Mouse (Mus musculus): ENCODE results near the gene Slc50a1.

The Slc50a1 gene

GRCm38 (mm10) chr3:89230561-89230960 lies 39.8 kb downstream of the Slc50a1 start:
- DNase-seq (ENCODE audit: low spot score) = no peak

- DNase-seq (ENCODE audit: low spot score) = no peak
These were observed 41.1 kb downstream of the Slc50a1 start for GRCm38 (mm10) chr3:89229276-89229675.

- DNase-seq (ENCODE audit: low spot score) = no peak
These were observed 41.5 kb downstream of the Slc50a1 start, which contains the start of gene Muc1 for GRCm38 (mm10) chr3:89228836-89229235. Gene Muc1 (plus strand): TSS chr3:89229057.

- DNase-seq (ENCODE audit: low spot score) = peak; percentile 71
These were observed 42.2 kb downstream of the Slc50a1 start for GRCm38 (mm10) chr3:89228180-89228549.

- no peak for DNase-seq (ENCODE audit: low spot score)
These were observed 42.8 kb downstream of the Slc50a1 start for GRCm38 (mm10) chr3:89227307-89228179.

GRCm38 (mm10) chr3:89226900-89227299 lies 43.5 kb downstream of the Slc50a1 start, which contains the start of gene Mtx1:
Gene Mtx1 (minus strand): TSS chr3:89227088.
- no peak for DNase-seq (ENCODE audit: low spot score)

GRCm38 (mm10) chr3:89226361-89226760 lies 44.0 kb downstream of the Slc50a1 start:
- no peak for DNase-seq (ENCODE audit: low spot score)

GRCm38 (mm10) chr3:89225918-89226317 lies 44.5 kb downstream of the Slc50a1 start:
- no peak for DNase-seq (ENCODE audit: low spot score)

- no peak for DNase-seq (ENCODE audit: low spot score)
These were observed 45.0 kb downstream of the Slc50a1 start for GRCm38 (mm10) chr3:89225321-89225815.

- no peak for DNase-seq (ENCODE audit: low spot score)
These were observed 45.6 kb downstream of the Slc50a1 start for GRCm38 (mm10) chr3:89224796-89225195.

GRCm38 (mm10) chr3:89221167-89221566 lies 49.2 kb downstream of the Slc50a1 start:
- DNase-seq (ENCODE audit: low spot score) = no peak

GRCm38 (mm10) chr3:89219546-89219945 lies 50.8 kb downstream of the Slc50a1 start:
- DNase-seq (ENCODE audit: low spot score) = no peak

- DNase-seq (ENCODE audit: low spot score) = no peak
These were observed 52.1 kb downstream of the Slc50a1 start for GRCm38 (mm10) chr3:89218271-89218670.

Data from spleen, adult 12 weeks (tissue).